Mouse (Mus musculus) liver, adult 2 months (tissue): ENCODE results near the gene Brms1. TPM values are rescaled to one million over a fixed set of nuclear protein-coding genes. Genes with fewer than 3 reads are reported as not detected.

Experiments used
- DNase-seq: peaks from one replicate; pipeline ENCODE4 v3.0.0-alpha.2; 2011; ENCODE audit warnings: low read depth, low spot score; ENCODE audit errors: extremely low read depth
- H3K27ac ChIP-seq: fragments of 200-500 bp; replicated peaks from 2 replicates; pipeline ENCODE4 v1.5.1; 2012; ENCODE audit warnings: low read depth, mild to moderate bottlenecking, control low read depth, inconsistent platforms, low read length; ENCODE audit not compliant: insufficient read depth
- H3K27me3 ChIP-seq: fragments of 200-500 bp; 2 replicates; pipeline ENCODE4 v1.6.1; 2012; ENCODE audit warnings: mild to moderate bottlenecking, moderate library complexity, low read length, inconsistent platforms; ENCODE audit not compliant: control insufficient read depth, insufficient read depth
- H3K36me3 ChIP-seq: fragments of 200-500 bp; 2 replicates; pipeline ENCODE4 v1.6.1; 2012; ENCODE audit warnings: low read length, inconsistent platforms; ENCODE audit not compliant: control insufficient read depth, insufficient read depth
- H3K4me1 ChIP-seq: fragments of 200-500 bp; 2 replicates; pipeline ENCODE4 v1.6.1; 2011; ENCODE audit warnings: low read length; ENCODE audit not compliant: control insufficient read depth, insufficient read depth
- H3K4me3 ChIP-seq: fragments of 200-500 bp; 2 replicates; pipeline ENCODE4 v1.5.1; 2011; ENCODE audit warnings: low read depth, mild to moderate bottlenecking, control low read depth, low read length, moderate library complexity; ENCODE audit not compliant: insufficient read depth
- H3K79me2 ChIP-seq: fragments of 200-500 bp; 2 replicates; pipeline ENCODE4 v1.6.1; 2012; ENCODE audit warnings: inconsistent platforms, mild to moderate bottlenecking, low read length, moderate library complexity; ENCODE audit not compliant: control insufficient read depth, insufficient read depth
- H3K9ac ChIP-seq: fragments of 200-500 bp; 2 replicates; pipeline ENCODE4 v1.6.1; 2012; ENCODE audit warnings: low read depth, mild to moderate bottlenecking, control low read depth, inconsistent platforms, low read length
- CTCF ChIP-seq: fragments of 200-500 bp; IDR thresholded peaks from 2 replicates; pipeline ENCODE4 v1.5.1; 2011; ENCODE audit warnings: low read depth, low read length, control low read depth
- POLR2A ChIP-seq: fragments of 200-500 bp; IDR thresholded peaks from 2 replicates; pipeline ENCODE4 v1.6.1; 2011; ENCODE audit warnings: low read length, control low read depth; ENCODE audit not compliant: insufficient read depth; ENCODE audit errors: extremely low read depth
- WGBS: fragments of 180-500 bp; shearing (Covaris S2); methylation state at CpG from one replicate; pipeline ENCODE4 v1.1.7; 2018; 5-methylcytosine and 5-hydroxymethylcytosine counted together
- polyA plus RNA-seq: library from polyadenylated mRNA; depleted of rRNA; stranded (reverse); fragments of >200 nt; gene quantifications from 2 replicates; pipeline ENCODE4 v1.2.3, GENCODE M21; 2012; rRNA removed
- total RNA-seq: library from RNA; depleted of rRNA; stranded (reverse); fragments of >200 nt; gene quantifications from 2 replicates; pipeline ENCODE4 v1.2.3, GENCODE M21; 2014; rRNA removed

The Brms1 gene
- total RNA-seq (13.2 and 13.8 TPM in 2 replicates), polyA plus RNA-seq (22.6 TPM in 2 replicates)

DNA sequence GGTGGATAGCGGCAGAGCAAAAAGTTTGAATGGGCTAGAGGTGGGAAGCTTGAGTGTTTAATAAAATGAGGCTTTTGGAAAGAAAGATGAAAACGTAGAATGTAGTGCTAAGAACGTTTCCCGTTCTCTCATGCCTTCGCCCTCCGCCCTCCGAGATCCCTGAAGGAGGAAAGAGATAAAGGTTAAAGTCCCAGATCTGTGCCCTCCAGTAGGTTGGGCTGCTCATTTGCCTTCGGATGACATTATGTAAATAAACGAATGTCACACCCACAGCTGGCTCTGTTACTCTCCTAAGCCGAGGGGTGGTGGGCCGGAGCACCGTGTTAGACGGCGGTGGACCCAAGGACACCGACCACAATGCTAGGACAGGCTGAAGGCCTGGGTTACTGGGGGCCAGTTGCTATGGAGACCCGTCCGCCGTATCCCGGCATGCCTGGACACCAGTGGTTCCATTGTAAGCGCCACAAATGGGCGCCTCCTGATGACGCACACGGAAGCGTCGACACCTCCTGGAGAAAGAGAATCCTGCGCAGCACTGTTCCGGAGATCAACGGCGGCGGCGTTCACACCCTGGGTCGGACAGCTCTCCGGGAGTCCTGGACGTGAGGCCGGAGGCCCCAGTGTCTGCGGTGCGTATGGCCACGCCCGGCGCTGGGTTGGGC, at the start of gene Brms1:
Gene Brms1 (plus strand): TSS at position 493 of the 662 bp plus-strand sequence.
- peaks cover 13% of the 10 kb centered on the region for H3K4me1 ChIP-seq
- H3K27ac ChIP-seq = peak within 1 kb of the TSS; percentile 69
- H3K79me2 ChIP-seq = peaks cover 9% of the 10 kb centered on the region; the same call in 1 of the 2 replicates
- H3K4me3 ChIP-seq = peak within 1 kb of the TSS; percentile 89
- H3K36me3 ChIP-seq = no peaks in the 10 kb centered on the region
- TF ChIP-seq POLR2A (0 out of 2 replicates have a peak, but pooled peaks have one; percentile 42), CTCF (no peak)
- peak; percentile 85 for DNase-seq
- WGBS = 2% methylated on average over 40 of the region's 40 CpGs
- no peaks in the 10 kb centered on the region for H3K27me3 ChIP-seq
- H3K9ac ChIP-seq = peak within 1 kb of the TSS; percentile 93

DNA sequence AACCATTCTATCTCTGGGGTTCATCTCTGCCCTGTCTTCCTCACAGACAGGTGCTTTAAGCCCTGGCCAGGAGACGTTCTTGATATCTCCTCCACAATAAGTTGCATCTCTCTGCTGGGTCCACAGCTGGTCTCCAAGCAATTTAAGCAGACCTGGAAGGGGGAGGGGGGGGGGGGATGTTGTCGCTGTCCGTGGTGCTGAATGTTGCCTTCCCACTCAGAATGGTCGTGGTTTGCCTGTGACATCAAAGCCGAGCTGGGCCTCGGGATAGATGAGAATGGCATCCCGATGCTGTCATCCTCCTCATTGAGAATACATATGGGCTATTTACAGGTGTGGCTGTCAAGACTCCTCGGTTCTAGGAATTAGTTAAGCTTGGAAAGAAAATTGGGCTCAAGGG, 48.8 kb upstream of the Brms1 start:
- H3K36me3 ChIP-seq = no peaks in the 10 kb centered on the region

DNA sequence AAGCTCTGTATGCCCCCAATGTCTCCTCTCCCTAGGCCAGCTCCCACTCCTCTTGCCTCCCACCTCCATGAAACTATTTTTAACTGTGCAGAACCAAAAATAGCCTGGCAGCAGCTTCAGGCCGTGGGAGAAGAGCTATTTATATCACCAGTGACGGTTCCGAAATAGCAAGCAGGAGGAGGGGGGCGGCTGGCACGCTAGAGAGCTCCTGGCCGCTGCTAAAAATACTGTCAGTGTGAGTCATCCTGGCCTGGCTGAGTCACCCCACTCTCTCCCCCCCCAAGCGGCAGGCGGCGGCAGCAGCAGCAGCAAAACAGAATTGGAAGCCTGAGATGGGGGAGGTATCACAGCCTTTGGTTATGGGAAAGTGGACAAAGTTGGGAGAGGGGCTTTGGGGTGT, 48.2 kb upstream of the Brms1 start:
- H3K36me3 ChIP-seq = no peaks in the 10 kb centered on the region
- no peak overlapping the region for H3K27ac ChIP-seq
- no peaks in the 10 kb centered on the region for H3K79me2 ChIP-seq
- TF ChIP-seq CTCF (no peak), POLR2A (no peak)
- no peak for DNase-seq
- H3K9ac ChIP-seq = no peak overlapping the region
- H3K4me1 ChIP-seq = no peaks in the 10 kb centered on the region
- no peak overlapping the region for H3K4me3 ChIP-seq
- WGBS = 8% methylated on average over 9 of the region's 9 CpGs
- peaks cover 6% of the 10 kb centered on the region; the same call in 1 of the 2 replicates for H3K27me3 ChIP-seq

More for the DNA sequence above, 48.8 kb upstream of the Brms1 start:
- Histone ChIP-seq H3K27ac (no peak overlapping the region), H3K27me3 (peaks cover 6% of the 10 kb centered on the region; the same call in 1 of the 2 replicates), H3K79me2 (no peaks in the 10 kb centered on the region), H3K9ac (no peak overlapping the region), H3K4me1 (no peaks in the 10 kb centered on the region), H3K4me3 (no peak overlapping the region)
- no peak for DNase-seq
- TF ChIP-seq CTCF = no peak
- TF ChIP-seq POLR2A = no peak
- WGBS = 17% methylated on average over 8 of the region's 8 CpGs

DNA sequence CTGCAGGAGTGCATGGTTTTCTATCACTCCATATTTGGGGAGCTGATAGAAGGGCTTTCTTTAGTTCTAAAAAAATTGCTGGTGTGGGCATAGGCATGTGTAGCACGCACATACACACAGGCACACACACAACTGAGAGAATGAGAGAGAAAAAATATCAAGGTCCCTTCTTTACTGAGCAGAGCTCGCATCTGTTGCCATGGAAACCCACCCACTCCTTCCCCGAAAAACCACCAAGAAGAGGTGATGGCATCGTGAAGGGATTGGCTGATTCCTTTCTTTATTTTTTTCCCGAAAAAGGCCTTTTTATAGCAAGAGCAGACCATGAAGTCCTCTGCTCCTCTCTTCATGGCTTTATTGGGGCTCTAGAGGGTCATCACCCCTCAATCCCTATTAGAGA, 47.1 kb upstream of the Brms1 start:
- no peaks in the 10 kb centered on the region for H3K4me1 ChIP-seq
- H3K79me2 ChIP-seq = no peaks in the 10 kb centered on the region
- DNase-seq = no peak
- 66% methylated on average over 5 of the region's 5 CpGs for WGBS
- H3K4me3 ChIP-seq = no peak overlapping the region
- no peak overlapping the region for H3K27ac ChIP-seq
- no peaks in the 10 kb centered on the region for H3K36me3 ChIP-seq
- H3K27me3 ChIP-seq = peaks cover 11% of the 10 kb centered on the region
- TF ChIP-seq POLR2A (no peak), CTCF (no peak)
- no peak overlapping the region for H3K9ac ChIP-seq

DNA sequence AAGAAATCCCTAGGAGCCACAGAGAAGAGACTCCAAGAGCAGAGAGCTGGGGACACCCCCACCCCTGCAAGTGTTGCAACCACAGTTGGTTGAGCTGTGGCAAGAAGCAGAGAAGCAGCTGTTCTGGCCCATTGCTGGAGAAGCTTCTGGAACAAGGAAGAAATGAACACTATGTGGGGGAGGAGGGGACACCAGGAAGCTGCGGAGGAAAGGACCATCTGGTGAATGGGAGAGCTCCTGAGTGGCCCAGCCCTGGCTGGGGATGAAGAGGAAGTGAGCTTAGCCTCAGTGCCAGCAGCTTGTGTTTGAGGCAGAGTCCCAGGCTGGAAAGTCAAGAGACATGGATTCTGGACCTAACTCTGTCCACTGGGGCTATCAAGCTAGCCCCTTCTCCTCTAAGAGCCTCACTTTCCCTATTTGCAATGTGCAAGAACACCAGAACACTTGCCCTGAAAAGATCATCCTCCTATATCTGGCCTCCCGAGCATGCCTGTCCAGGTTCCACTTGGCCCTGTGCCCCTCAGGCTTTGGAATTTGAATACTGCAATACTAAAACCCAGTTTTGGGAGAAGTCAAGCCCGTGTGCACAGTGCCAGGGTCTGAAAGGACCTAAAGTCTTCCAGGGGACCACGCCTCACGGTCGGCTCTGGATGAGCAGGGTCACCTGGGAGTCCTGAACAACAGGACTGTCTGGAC, 41.6 kb upstream of the Brms1 start:
- Histone ChIP-seq H3K9ac (no peak overlapping the region), H3K79me2 (no peaks in the 10 kb centered on the region), H3K36me3 (no peaks in the 10 kb centered on the region), H3K4me1 (no peaks in the 10 kb centered on the region), H3K27ac (no peak overlapping the region), H3K4me3 (no peak overlapping the region), H3K27me3 (peaks cover 5% of the 10 kb centered on the region; the same call in 1 of the 2 replicates)
- no peak for TF ChIP-seq POLR2A
- no peak for TF ChIP-seq CTCF
- WGBS = 64% methylated on average over 6 of the region's 6 CpGs
- no peak for DNase-seq
